ENCODE assay signal across 12 mouse cellular contexts in genomic region chr5:35245555-35246273, GRCm38 (mm10). TPM values are rescaled to one million over a fixed set of nuclear protein-coding genes. Genes with fewer than 3 reads are reported as not detected.
DNase-seq lines count a peak whose midpoint lies in the region; ATAC-seq and TF ChIP-seq lines count a peak whose summit lies in the region.
"Had no signal": no experiment of that assay in that cellular context is flagged by ENCODE, and none has a peak within 500 bp of the region (broad histone marks: within the 10 kb centered on the region; RNA-seq: fewer than 3 reads in every experiment).

No protein-coding gene starts in this region.

- H3K4me2 ChIP-seq in kidney, embryonic 16.5 days (replicated peaks; ENCODE audit: low read depth, low read length) = no peak overlapping the region
- H3K4me2 ChIP-seq: limb, embryonic 13.5 days had no signal

- 62% methylated on average over 11 of the region's 11 CpGs for WGBS in kidney, embryonic 16.5 days

- no peaks in the 10 kb centered on the region for H3K27me3 ChIP-seq in kidney, embryonic 16.5 days (ENCODE audit: insufficient read depth, low read length)
- H3K27me3 ChIP-seq in Patski = peaks cover 35% of the 10 kb centered on the region

- no peak overlapping the region for H3K9ac ChIP-seq in kidney, embryonic 16.5 days (replicated peaks; ENCODE audit: low read length)
- H3K9ac ChIP-seq: limb, embryonic 13.5 days had no signal

- no peaks in the 10 kb centered on the region; the same call in 1 of the 2 replicates for H3K9me3 ChIP-seq in kidney, embryonic 16.5 days (ENCODE audit: low read length)

- in situ Hi-C loops in Patski (cut with MboI; ENCODE audit: low pct_unique_long_range_greater_than_20kb) = no loop called here

- H3K27ac ChIP-seq in kidney, embryonic 16.5 days (ENCODE audit: low read length) = no peak overlapping the region
- H3K27ac ChIP-seq: limb, embryonic 13.5 days had no signal

- intact Hi-C loops in left cerebral cortex, postnatal 4 days (cut with DNase I) = no loop called here

- no peak for TF ChIP-seq CTCF in Patski (IDR thresholded peaks at IDR 0.05)

- no peak overlapping the region for H3K4me3 ChIP-seq in kidney, embryonic 16.5 days (ENCODE audit: low read length)
- H3K4me3 ChIP-seq: erythroblast, embryonic 14.5 days; limb, embryonic 13.5 days had no signal

- ATAC-seq in kidney, embryonic 16.5 days (ENCODE audit: low FRiP score, low TSS enrichment) = no peak
- ATAC-seq in Patski = peak; percentile 21
- ATAC-seq in erythroblast, adult 5-6 weeks (replicated peaks; ENCODE audit: low FRiP score, poor library complexity, severe bottlenecking) = 0 out of 2 replicates have a peak, but pooled peaks have one; percentile 20

- H3K4me1 ChIP-seq in kidney, embryonic 16.5 days (ENCODE audit: insufficient read depth, low read length) = no peaks in the 10 kb centered on the region

- DNase-seq in kidney, postnatal 4 days = peak; percentile 39 to 55
- peak; percentile 2 for DNase-seq in Patski (ENCODE audit: low read depth, low spot score)
- peak; percentile 58 for DNase-seq in left cerebral cortex, postnatal 4 days
- no peak for DNase-seq in thymus, postnatal 10 days (ENCODE audit: low spot score in 2 of 2)
- no peak for DNase-seq in thymus, postnatal 25 days
- no peak for DNase-seq in heart, adult 11 months
- DNase-seq: heart, postnatal 4 days had no signal

- no peaks in the 10 kb centered on the region for H3K36me3 ChIP-seq in kidney, embryonic 16.5 days (ENCODE audit: insufficient read depth, low read length)
- H3K36me3 ChIP-seq: limb, embryonic 13.5 days had no signal

- POLR2A ChIA-PET in Patski (lab: Charles Lee) = no interaction called here

- CTCF ChIA-PET in Patski (lab: Charles Lee) = no interaction called here

RNA-seq across cellular contexts. Expression of gene Adra2c, which starts 32.4 kb away (rescaled TPM):
- 0.15 and 0.16 TPM in 2 replicates for polyA plus RNA-seq in kidney, embryonic 16.5 days (2015; fragmentation: Nextera tagmentation; extraction: Ambion mirVana)
- 0.01 TPM for polyA plus RNA-seq in Patski (2021)
- total RNA-seq in erythroblast, adult 5-6 weeks (2015; ENCODE audit: low replicate concordance) = not detected in 2 replicates
- total RNA-seq in erythroblast, adult 5-6 weeks (2017; ENCODE audit: low replicate concordance) = not detected in 2 replicates
- total RNA-seq in left cerebral cortex, postnatal 4 days (2021) = 1 to 10 TPM; 6.4 to 7.8 TPM
- total RNA-seq: megakaryocyte, adult 5-6 weeks had no signal
- polyA plus RNA-seq: erythroblast, embryonic 14.5 days; limb, embryonic 13.5 days had no signal

Comparison
In these comparisons a context has a peak if more than half of its experiments do, and no peak if none do; other contexts are left out.
1. DNase-seq: peak in kidney, postnatal 4 days (2 of 2), Patski (single experiment) and left cerebral cortex, postnatal 4 days (single experiment); none in thymus, postnatal 10 days (0 of 2), thymus, postnatal 25 days (single experiment) and heart, adult 11 months (single experiment).
2. RNA of gene Adra2c, which starts 32.4 kb away (total RNA-seq): 6.4 to 7.8 TPM in left cerebral cortex, postnatal 4 days; not detected in erythroblast, adult 5-6 weeks; every median in the first group is over 4 times any median in the second.